Mouse (Mus musculus) lung, embryonic 15.5 days (tissue): ENCODE results near the gene Cdc42bpa. TPM values are rescaled to one million over a fixed set of nuclear protein-coding genes. Genes with fewer than 3 reads are reported as not detected.

ENCODE experiments used
- ATAC-seq: fragments of 200-750 bp; cut with Nextera tagmentation; 2 replicates; pipeline ENCODE4 v1.8.0; 2017; ENCODE audit warnings: moderate number of reproducible peaks, borderline replicate concordance; ENCODE audit not compliant: low FRiP score, low TSS enrichment; ENCODE audit errors: extremely low read depth
- H3K27ac ChIP-seq: fragments of 300-500 bp; sonication (generic); 2 replicates; pipeline ENCODE4 v1.5.1; 2015; ENCODE audit warnings: moderate library complexity, mild to moderate bottlenecking, inconsistent platforms
- H3K27me3 ChIP-seq: fragments of 300-500 bp; sonication (generic); 2 replicates; pipeline ENCODE4 v1.6.1; 2015; ENCODE audit warnings: inconsistent platforms
- H3K36me3 ChIP-seq: fragments of 300-500 bp; sonication (generic); 2 replicates; pipeline ENCODE4 v1.6.1; 2015; ENCODE audit warnings: inconsistent platforms
- H3K4me1 ChIP-seq: fragments of 300-500 bp; sonication (generic); 2 replicates; pipeline ENCODE4 v1.6.1; 2015; ENCODE audit warnings: inconsistent platforms
- H3K4me2 ChIP-seq: fragments of 300-500 bp; sonication (generic); 2 replicates; pipeline ENCODE4 v1.6.1; 2015; ENCODE audit warnings: inconsistent platforms, mild to moderate bottlenecking, moderate library complexity
- H3K4me3 ChIP-seq: fragments of 300-500 bp; sonication (generic); 2 replicates; pipeline ENCODE4 v1.5.1; 2015; ENCODE audit warnings: mild to moderate bottlenecking, inconsistent platforms
- H3K9ac ChIP-seq: fragments of 300-500 bp; sonication (generic); 2 replicates; pipeline ENCODE4 v1.6.1; 2015; ENCODE audit warnings: inconsistent platforms
- H3K9me3 ChIP-seq: fragments of 300-500 bp; sonication (generic); 2 replicates; pipeline ENCODE4 v1.6.1; 2016; ENCODE audit warnings: inconsistent platforms
- WGBS: fragments of 180-500 bp; shearing (Covaris S2); methylation state at CpG from one replicate; pipeline ENCODE4 v1.1.7; 2015; 5-methylcytosine and 5-hydroxymethylcytosine counted together
- polyA plus RNA-seq: library from polyadenylated mRNA; unstranded; fragments of >200 nt; fragmentation: Nextera tagmentation; extraction: Ambion mirVana; gene quantifications from 2 replicates; pipeline ENCODE4 v1.2.1, GENCODE M21; 2015

Gene Cdc42bpa
- polyA plus RNA-seq, 1 experiment from 2014 or later: 12.6 TPM

GRCm38 (mm10) chr1:179940071-179940786 lies 20.0 kb upstream of the Cdc42bpa start:
- WGBS: 59% methylated on average over 23 of the region's 23 CpGs
- Histone ChIP-seq H3K9ac (no peak overlapping the region), H3K4me1 (no peaks in the 10 kb centered on the region; the same call in 1 of the 2 replicates), H3K4me3 (no peak overlapping the region), H3K36me3 (no peaks in the 10 kb centered on the region), H3K27ac (peak overlapping the region; percentile 60; the same call in 1 of the 2 replicates), H3K9me3 (no peaks in the 10 kb centered on the region), H3K27me3 (no peaks in the 10 kb centered on the region), H3K4me2 (peak overlapping the region; percentile 29; the same call in 1 of the 2 replicates)
- no peak for ATAC-seq

- H3K9ac ChIP-seq: no peak overlapping the region
- H3K4me1 ChIP-seq: no peaks in the 10 kb centered on the region; the same call in 1 of the 2 replicates
- no peak overlapping the region for H3K4me3 ChIP-seq
- H3K36me3 ChIP-seq: no peaks in the 10 kb centered on the region
- H3K9me3 ChIP-seq: no peaks in the 10 kb centered on the region
- no peaks in the 10 kb centered on the region for H3K27me3 ChIP-seq
- ATAC-seq: peak; percentile 81; the same call in 1 of the 2 replicates
- peak overlapping the region; percentile 29; the same call in 1 of the 2 replicates for H3K4me2 ChIP-seq
- peak overlapping the region; percentile 60; the same call in 1 of the 2 replicates for H3K27ac ChIP-seq
- WGBS: 50% methylated on average over 14 of the region's 14 CpGs
Measured at GRCm38 (mm10) chr1:179940787-179941352, 19.4 kb upstream of the Cdc42bpa start.

- H3K9me3 ChIP-seq: no peaks in the 10 kb centered on the region
- H3K36me3 ChIP-seq: no peaks in the 10 kb centered on the region
- H3K4me1 ChIP-seq: no peaks in the 10 kb centered on the region; the same call in 1 of the 2 replicates
- H3K27me3 ChIP-seq: no peaks in the 10 kb centered on the region
- H3K4me2 ChIP-seq: no peak overlapping the region
- no peak overlapping the region for H3K4me3 ChIP-seq
- ATAC-seq: no peak
- no peak overlapping the region for H3K9ac ChIP-seq
- 80% methylated on average over 10 of the region's 10 CpGs for WGBS
- no peak overlapping the region for H3K27ac ChIP-seq
Measured at GRCm38 (mm10) chr1:179945017-179945416, 15.3 kb upstream of the Cdc42bpa start.

- H3K4me1 ChIP-seq: no peaks in the 10 kb centered on the region
- no peak overlapping the region for H3K9ac ChIP-seq
- WGBS: 25% methylated on average over 2 of the region's 2 CpGs
- H3K4me2 ChIP-seq: no peak overlapping the region
- ATAC-seq: no peak
- H3K27ac ChIP-seq: no peak overlapping the region
- no peaks in the 10 kb centered on the region for H3K36me3 ChIP-seq
- H3K27me3 ChIP-seq: no peaks in the 10 kb centered on the region
- no peak overlapping the region for H3K4me3 ChIP-seq
- no peaks in the 10 kb centered on the region for H3K9me3 ChIP-seq
Measured at GRCm38 (mm10) chr1:179946616-179947015, 13.7 kb upstream of the Cdc42bpa start.

GRCm38 (mm10) chr1:179947653-179948052 lies 12.6 kb upstream of the Cdc42bpa start:
- H3K9ac ChIP-seq: no peak overlapping the region
- no peak overlapping the region for H3K4me2 ChIP-seq
- H3K27me3 ChIP-seq: no peaks in the 10 kb centered on the region
- H3K27ac ChIP-seq: no peak overlapping the region
- H3K4me1 ChIP-seq: no peaks in the 10 kb centered on the region
- no peaks in the 10 kb centered on the region for H3K36me3 ChIP-seq
- no peak for ATAC-seq
- 88% methylated on average over 2 of the region's 2 CpGs for WGBS
- H3K9me3 ChIP-seq: no peaks in the 10 kb centered on the region
- H3K4me3 ChIP-seq: no peak overlapping the region

GRCm38 (mm10) chr1:179951597-179951996 lies 8.7 kb upstream of the Cdc42bpa start:
- Histone ChIP-seq H3K4me3 (no peak overlapping the region), H3K9ac (no peak overlapping the region)
- WGBS: 75% methylated on average over 7 of the region's 7 CpGs

GRCm38 (mm10) chr1:179953251-179953650 lies 7.0 kb upstream of the Cdc42bpa start:
- ATAC-seq: no peak
- 83% methylated on average over 3 of the region's 3 CpGs for WGBS
- no peak overlapping the region for H3K4me3 ChIP-seq

More at GRCm38 (mm10) chr1:179951597-179951996, 8.7 kb upstream of the Cdc42bpa start:
- Histone ChIP-seq H3K27me3 (no peaks in the 10 kb centered on the region), H3K9me3 (no peaks in the 10 kb centered on the region), H3K4me2 (no peak overlapping the region), H3K27ac (no peak overlapping the region), H3K4me1 (no peaks in the 10 kb centered on the region), H3K36me3 (no peaks in the 10 kb centered on the region)
- ATAC-seq: no peak

GRCm38 (mm10) chr1:179957431-179957830 lies 2.8 kb upstream of the Cdc42bpa start:
- Histone ChIP-seq H3K9me3 (no peaks in the 10 kb centered on the region), H3K36me3 (no peaks in the 10 kb centered on the region), H3K27ac (no peak overlapping the region), H3K4me3 (no peak overlapping the region), H3K27me3 (no peaks in the 10 kb centered on the region), H3K4me1 (peaks cover 17% of the 10 kb centered on the region), H3K4me2 (no peak overlapping the region), H3K9ac (no peak overlapping the region)
- 68% methylated on average over 3 of the region's 3 CpGs for WGBS
- ATAC-seq: no peak

More at GRCm38 (mm10) chr1:179953251-179953650, 7.0 kb upstream of the Cdc42bpa start:
- no peaks in the 10 kb centered on the region for H3K4me1 ChIP-seq
- no peak overlapping the region for H3K9ac ChIP-seq
- no peak overlapping the region for H3K27ac ChIP-seq
- H3K36me3 ChIP-seq: no peaks in the 10 kb centered on the region
- no peaks in the 10 kb centered on the region for H3K27me3 ChIP-seq
- H3K9me3 ChIP-seq: no peaks in the 10 kb centered on the region
- H3K4me2 ChIP-seq: no peak overlapping the region

- WGBS: 6% methylated on average over 41 of the region's 41 CpGs
- Histone ChIP-seq H3K4me1 (peaks cover 20% of the 10 kb centered on the region), H3K9me3 (no peaks in the 10 kb centered on the region), H3K4me3 (peak overlapping the region; percentile 81), H3K27me3 (no peaks in the 10 kb centered on the region), H3K27ac (peak overlapping the region; percentile 91), H3K9ac (peak overlapping the region; percentile 90), H3K4me2 (peak overlapping the region; percentile 84), H3K36me3 (no peaks in the 10 kb centered on the region)
- no peak for ATAC-seq
Measured at GRCm38 (mm10) chr1:179958871-179959720, 1.2 kb upstream of the Cdc42bpa start.

- Histone ChIP-seq H3K4me2 (peak overlapping the region; percentile 84), H3K9ac (peak overlapping the region; percentile 90), H3K4me1 (peaks cover 20% of the 10 kb centered on the region), H3K9me3 (no peaks in the 10 kb centered on the region), H3K27ac (peak overlapping the region; percentile 91), H3K4me3 (peak overlapping the region; percentile 81), H3K36me3 (no peaks in the 10 kb centered on the region), H3K27me3 (no peaks in the 10 kb centered on the region)
- WGBS: under 1% methylated on average over 9 of the region's 9 CpGs
- no peak for ATAC-seq
Measured at GRCm38 (mm10) chr1:179960543-179960876, 238 bp downstream of the Cdc42bpa start.

GRCm38 (mm10) chr1:179960882-179961698 lies 818 bp downstream of the Cdc42bpa start:
- Histone ChIP-seq H3K4me1 (peaks cover 20% of the 10 kb centered on the region), H3K4me3 (peak overlapping the region; percentile 81), H3K4me2 (peak overlapping the region; percentile 84), H3K36me3 (no peaks in the 10 kb centered on the region), H3K27ac (no peak overlapping the region), H3K9me3 (no peaks in the 10 kb centered on the region), H3K9ac (peak overlapping the region; percentile 41), H3K27me3 (no peaks in the 10 kb centered on the region)
- no peak for ATAC-seq
- WGBS: 2% methylated on average over 16 of the region's 16 CpGs
